Mouse (Mus musculus) heart, embryonic 11.5 days (tissue): ENCODE data around the gene Wnt11. TPM values are rescaled to one million over a fixed set of nuclear protein-coding genes. Genes with fewer than 3 reads are reported as not detected.

Experiments used
- ATAC-seq: fragments of 200-750 bp; cut with Nextera tagmentation; replicated peaks from 2 replicates; pipeline ENCODE4 v1.8.0; 2017; ENCODE audit warnings: moderate library complexity; ENCODE audit not compliant: insufficient number of reproducible peaks, low FRiP score, low TSS enrichment
- H3K27ac ChIP-seq: fragments of 300-500 bp; sonication (generic); 2 replicates; pipeline ENCODE4 v1.5.1; 2014; ENCODE audit warnings: mild to moderate bottlenecking, low read depth, low read length
- H3K27me3 ChIP-seq: fragments of 300-500 bp; sonication (generic); 2 replicates; pipeline ENCODE4 v1.6.1; 2014; ENCODE audit warnings: mild to moderate bottlenecking, low read length, mixed read lengths; ENCODE audit not compliant: control insufficient read depth, insufficient read depth
- H3K36me3 ChIP-seq: fragments of 300-500 bp; sonication (generic); 2 replicates; pipeline ENCODE4 v1.6.1; 2014; ENCODE audit warnings: mild to moderate bottlenecking, low read length, moderate library complexity, mixed read lengths; ENCODE audit not compliant: control insufficient read depth, insufficient read depth
- H3K4me1 ChIP-seq: fragments of 300-500 bp; sonication (generic); 2 replicates; pipeline ENCODE4 v1.6.1; 2014; ENCODE audit warnings: low read length; ENCODE audit not compliant: control insufficient read depth, insufficient read depth
- H3K4me2 ChIP-seq: fragments of 300-500 bp; sonication (generic); 2 replicates; pipeline ENCODE4 v1.6.1; 2014; ENCODE audit warnings: mild to moderate bottlenecking, moderate library complexity
- H3K4me3 ChIP-seq: fragments of 300-500 bp; sonication (generic); 2 replicates; pipeline ENCODE4 v1.5.1; 2014; ENCODE audit warnings: low read depth, low read length
- H3K9ac ChIP-seq: fragments of 300-500 bp; sonication (generic); 2 replicates; pipeline ENCODE4 v1.6.1; 2014; ENCODE audit warnings: mild to moderate bottlenecking, low read depth, low read length, moderate library complexity
- H3K9me3 ChIP-seq: fragments of 300-500 bp; sonication (generic); replicated peaks from 2 replicates; pipeline ENCODE4 v1.6.1; 2016; ENCODE audit warnings: low read length; ENCODE audit not compliant: control insufficient read depth
- WGBS: fragments of 180-500 bp; shearing (Covaris S2); extraction: QIAGEN DNeasy Blood & Tissue Kit; methylation state at CpG from one replicate; pipeline ENCODE4 v1.1.7; 2014; ENCODE audit not compliant: insufficient replicate concordance; 5-methylcytosine and 5-hydroxymethylcytosine counted together
- polyA plus RNA-seq: library from polyadenylated mRNA; unstranded; fragments of >200 nt; fragmentation: Nextera tagmentation; extraction: Ambion mirVana; gene quantifications from 2 replicates; pipeline ENCODE4 v1.2.1, GENCODE M21; 2014

Wnt11 gene
- polyA plus RNA-seq, 1 experiment from 2014 or later, result 24.7 TPM

DNA sequence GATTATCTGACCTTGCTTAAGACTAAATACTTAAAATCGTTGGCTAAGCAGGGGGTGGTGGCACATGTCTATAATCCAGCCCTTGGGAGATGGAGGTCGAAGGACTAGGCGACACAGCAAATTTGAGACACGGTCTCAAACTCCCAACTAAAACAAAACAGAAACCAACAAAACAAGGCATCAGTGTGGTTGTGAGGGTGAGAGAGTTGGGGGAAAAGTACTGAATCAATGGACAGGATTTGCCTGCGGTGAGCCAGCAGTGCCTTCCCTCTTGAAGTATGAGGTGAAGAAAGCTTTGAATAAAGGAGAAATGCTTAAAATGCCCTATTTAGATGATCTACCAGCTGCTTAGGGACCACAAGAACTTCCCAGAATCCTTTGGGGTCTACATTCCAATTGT, 58.2 kb downstream of the Wnt11 start:
- no peak for ATAC-seq
- WGBS, result 86% methylated on average over 5 of the region's 5 CpGs
- Histone ChIP-seq H3K27ac (no peak overlapping the region), H3K4me2 (no peak overlapping the region), H3K9me3 (no peaks in the 10 kb centered on the region), H3K4me1 (peaks cover 34% of the 10 kb centered on the region), H3K36me3 (peaks cover 2% of the 10 kb centered on the region; the same call in 1 of the 2 replicates), H3K27me3 (no peaks in the 10 kb centered on the region), H3K4me3 (no peak overlapping the region), H3K9ac (no peak overlapping the region)

DNA sequence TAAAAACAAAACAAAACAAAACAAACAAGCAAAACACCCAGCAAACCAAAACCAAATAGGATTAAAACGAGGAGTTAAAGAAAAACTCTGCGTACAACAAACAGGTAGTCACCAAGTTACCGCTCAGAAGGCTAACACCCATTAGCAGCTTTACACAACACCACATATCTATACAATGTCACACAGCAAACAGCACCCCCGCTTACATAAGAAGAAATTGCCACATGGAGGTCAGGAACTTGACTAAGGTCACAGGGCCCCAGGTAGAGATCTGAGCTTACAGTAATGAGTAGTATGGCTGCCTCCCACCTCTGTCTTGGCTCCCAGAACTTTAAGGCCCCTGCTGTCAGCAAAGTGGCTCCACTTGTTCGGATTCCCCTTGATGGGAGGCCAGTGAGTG, 59.4 kb downstream of the Wnt11 start:
- H3K4me1 ChIP-seq, result peaks cover 39% of the 10 kb centered on the region
- no peak for ATAC-seq
- H3K27me3 ChIP-seq, result no peaks in the 10 kb centered on the region
- no peak overlapping the region for H3K9ac ChIP-seq
- WGBS, result 76% methylated on average over 5 of the region's 5 CpGs
- no peaks in the 10 kb centered on the region for H3K9me3 ChIP-seq
- H3K4me2 ChIP-seq, result no peak overlapping the region; the same call in 1 of the 2 replicates
- no peak overlapping the region for H3K4me3 ChIP-seq
- H3K27ac ChIP-seq, result peak overlapping the region; percentile 52; the same call in 1 of the 2 replicates
- no peaks in the 10 kb centered on the region for H3K36me3 ChIP-seq

DNA sequence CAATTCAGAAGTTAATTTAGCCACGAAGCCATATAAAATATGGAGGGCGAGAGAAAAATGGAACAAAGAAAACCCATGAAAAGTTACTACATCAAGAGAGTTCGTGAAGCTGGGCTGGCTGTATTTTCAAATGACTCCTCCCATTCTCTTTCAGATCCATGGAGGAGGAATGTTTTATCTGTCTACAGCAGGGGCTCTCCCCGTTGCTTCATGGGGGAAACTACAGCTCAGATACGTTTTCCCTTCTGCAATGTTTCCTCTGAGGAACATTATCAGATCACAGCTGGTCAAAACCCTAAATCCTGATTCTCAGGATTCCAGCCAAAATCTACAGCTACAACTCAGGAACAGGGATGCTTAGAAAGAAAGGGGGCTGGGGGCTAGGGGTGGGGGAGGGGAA, 59.9 kb downstream of the Wnt11 start:
- Histone ChIP-seq H3K4me1 (peaks cover 43% of the 10 kb centered on the region), H3K9ac (no peak overlapping the region; the same call in 1 of the 2 replicates), H3K9me3 (no peaks in the 10 kb centered on the region), H3K27me3 (no peaks in the 10 kb centered on the region), H3K4me2 (peak overlapping the region; percentile 50), H3K36me3 (no peaks in the 10 kb centered on the region), H3K27ac (peak overlapping the region; percentile 52), H3K4me3 (no peak overlapping the region)
- 34% methylated on average over 5 of the region's 5 CpGs for WGBS
- ATAC-seq, result no peak

DNA sequence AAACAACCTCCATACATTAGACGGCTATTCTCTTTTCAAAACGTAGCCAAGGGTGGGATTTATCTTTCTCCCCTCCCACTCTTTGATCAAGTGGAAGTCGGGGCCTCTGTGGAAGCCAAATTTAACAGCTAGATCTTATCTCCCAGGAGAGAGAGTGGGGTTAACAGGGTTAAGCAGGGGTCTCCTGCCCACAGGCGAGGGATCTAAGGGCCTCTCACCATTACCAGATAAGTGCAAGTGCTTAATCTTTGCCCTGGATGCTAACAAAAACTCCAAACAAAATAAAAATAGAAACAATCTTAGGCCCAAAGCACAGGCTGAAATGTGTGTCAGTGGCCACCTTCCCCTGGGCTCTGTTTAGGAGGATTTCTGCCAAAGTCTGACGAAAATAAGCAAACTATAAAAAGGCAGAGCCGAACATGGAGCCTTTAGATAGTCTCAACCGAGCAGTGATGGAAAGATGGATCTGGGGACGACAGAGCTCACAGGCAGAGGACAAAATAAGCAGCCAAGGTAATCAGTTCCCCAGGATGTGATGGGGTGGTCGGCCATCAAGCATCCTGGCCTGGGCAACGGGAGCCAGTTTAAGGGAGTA, 60.7 kb downstream of the Wnt11 start:
- Histone ChIP-seq H3K4me1 (peaks cover 50% of the 10 kb centered on the region), H3K27ac (peak overlapping the region; percentile 52), H3K4me3 (no peak overlapping the region), H3K27me3 (no peaks in the 10 kb centered on the region), H3K4me2 (peak overlapping the region; percentile 50), H3K36me3 (no peaks in the 10 kb centered on the region), H3K9ac (no peak overlapping the region; the same call in 1 of the 2 replicates), H3K9me3 (no peaks in the 10 kb centered on the region)
- WGBS, result 9% methylated on average over 10 of the region's 10 CpGs
- ATAC-seq, result 0 out of 2 replicates have a peak, but pooled peaks have one; percentile 47

DNA sequence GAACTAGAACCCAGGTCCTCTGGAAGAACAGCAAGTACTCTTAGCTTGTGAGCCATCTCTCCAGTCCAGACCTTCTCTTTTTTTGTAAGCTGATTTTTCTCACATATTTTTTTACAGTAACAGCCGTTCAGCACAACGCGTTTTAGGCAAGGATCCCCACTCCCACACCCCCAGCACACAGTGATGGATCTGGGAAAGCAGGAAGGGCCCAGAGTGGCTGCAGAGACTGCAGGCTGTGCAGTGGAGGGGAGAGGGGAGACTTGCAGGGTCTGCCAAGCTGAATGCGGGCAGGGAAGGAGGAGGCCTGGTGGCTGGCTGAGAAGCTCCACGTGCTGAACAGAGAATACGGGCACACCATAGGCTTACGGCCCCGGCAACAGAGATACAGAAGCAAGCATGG, 62.4 kb downstream of the Wnt11 start:
- peaks cover 50% of the 10 kb centered on the region for H3K4me1 ChIP-seq
- ATAC-seq, result no peak
- no peak overlapping the region for H3K4me3 ChIP-seq
- 0 out of 2 replicates have a peak, but pooled peaks cover 2% of the 10 kb centered on the region for H3K9me3 ChIP-seq
- H3K27ac ChIP-seq, result no peak overlapping the region
- WGBS, result 88% methylated on average over 8 of the region's 8 CpGs
- no peaks in the 10 kb centered on the region for H3K27me3 ChIP-seq
- H3K36me3 ChIP-seq, result no peaks in the 10 kb centered on the region
- no peak overlapping the region for H3K4me2 ChIP-seq
- H3K9ac ChIP-seq, result no peak overlapping the region

- Histone ChIP-seq H3K9me3 (0 out of 2 replicates have a peak, but pooled peaks cover 2% of the 10 kb centered on the region), H3K4me1 (peaks cover 51% of the 10 kb centered on the region), H3K27ac (peak overlapping the region; percentile 43; the same call in 1 of the 2 replicates), H3K9ac (no peak overlapping the region), H3K36me3 (no peaks in the 10 kb centered on the region), H3K4me2 (no peak overlapping the region), H3K4me3 (no peak overlapping the region), H3K27me3 (no peaks in the 10 kb centered on the region)
- 48% methylated on average over 4 of the region's 4 CpGs for WGBS
- no peak for ATAC-seq
Observed at GRCm38 (mm10) chr7:98899815-98900214, 64.9 kb downstream of the Wnt11 start.

GRCm38 (mm10) chr7:98901120-98901519, 66.2 kb downstream of the Wnt11 start:
- 0 out of 2 replicates have a peak, but pooled peaks cover 2% of the 10 kb centered on the region for H3K9me3 ChIP-seq
- no peak overlapping the region for H3K9ac ChIP-seq
- no peak overlapping the region for H3K4me3 ChIP-seq
- no peak overlapping the region for H3K27ac ChIP-seq
- H3K36me3 ChIP-seq, result no peaks in the 10 kb centered on the region
- no peaks in the 10 kb centered on the region for H3K27me3 ChIP-seq
- ATAC-seq, result no peak
- 94% methylated on average over 1 of the region's 1 CpGs for WGBS
- H3K4me1 ChIP-seq, result peaks cover 47% of the 10 kb centered on the region
- no peak overlapping the region for H3K4me2 ChIP-seq

DNA sequence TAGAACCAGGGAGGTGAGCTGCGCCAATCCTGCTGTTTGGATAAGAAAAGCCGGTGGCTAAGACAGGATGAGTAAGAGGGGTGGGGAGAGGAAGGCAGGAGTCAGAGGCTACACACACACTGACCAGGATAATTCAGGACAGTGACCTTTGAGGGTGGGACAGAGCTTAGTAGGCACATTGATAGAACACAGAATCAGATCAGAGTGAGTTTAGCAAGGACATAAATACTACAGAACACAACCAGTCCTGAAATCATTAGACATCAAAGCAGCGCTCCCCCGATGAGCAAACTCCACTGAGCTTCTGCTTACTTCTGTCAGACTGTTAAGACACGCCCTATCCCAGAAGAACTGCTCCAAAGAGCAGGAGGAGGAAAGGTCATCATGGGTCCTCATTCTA, 69.0 kb downstream of the Wnt11 start:
- Histone ChIP-seq H3K36me3 (no peaks in the 10 kb centered on the region), H3K9ac (no peak overlapping the region), H3K4me2 (no peak overlapping the region), H3K9me3 (0 out of 2 replicates have a peak, but pooled peaks cover 2% of the 10 kb centered on the region), H3K27ac (no peak overlapping the region), H3K27me3 (no peaks in the 10 kb centered on the region), H3K4me1 (peaks cover 32% of the 10 kb centered on the region), H3K4me3 (no peak overlapping the region)
- WGBS, result 47% methylated on average over 5 of the region's 5 CpGs
- no peak; the same call in 1 of the 2 replicates for ATAC-seq
